Mouse (Mus musculus) left cerebral cortex, adult 9 months (tissue): ENCODE measurements around the gene Olfr1123.

Experiments used
- DNase-seq, 2 experiments: peaks; one replicate each; pipeline ENCODE4 v3.0.0; 2022; ENCODE audit warnings: low spot score in 2 of 2

Gene Olfr1123

GRCm38 (mm10) chr2:87416335-87416734, at the start of gene Olfr1123:
TSS of gene Olfr1123 (plus strand) at chr2:87416635.
- no peak for DNase-seq

- DNase-seq: no peak
Measured at GRCm38 (mm10) chr2:87369595-87369994, 46.8 kb upstream of the Olfr1123 start, which contains the start of gene Olfr1121. TSS of gene Olfr1121 (plus strand) at chr2:87369895.

GRCm38 (mm10) chr2:87371726-87372125, 44.7 kb upstream of the Olfr1123 start:
- no peak for DNase-seq

- DNase-seq: no peak
Measured at GRCm38 (mm10) chr2:87383935-87384334, 32.5 kb upstream of the Olfr1123 start.

GRCm38 (mm10) chr2:87385549-87385948, 30.9 kb upstream of the Olfr1123 start, which contains the start of gene Olfr1122:
TSS of gene Olfr1122 (plus strand) at chr2:87385849.
- DNase-seq: no peak

- DNase-seq: peak in 1 of 2 experiments; percentile 15
Measured at GRCm38 (mm10) chr2:87393605-87394004, 22.8 kb upstream of the Olfr1123 start.

GRCm38 (mm10) chr2:87394686-87395085, 21.7 kb upstream of the Olfr1123 start:
- peak in 1 of 2 experiments; percentile 6 for DNase-seq

- no peak for DNase-seq
Measured at GRCm38 (mm10) chr2:87429975-87430374, 13.5 kb downstream of the Olfr1123 start, which contains the start of gene Olfr1124. TSS of gene Olfr1124 (plus strand) at chr2:87430275.

GRCm38 (mm10) chr2:87437731-87438130, 21.3 kb downstream of the Olfr1123 start:
- DNase-seq: no peak

- DNase-seq: no peak
Measured at GRCm38 (mm10) chr2:87453662-87454061, 37.2 kb downstream of the Olfr1123 start, which contains the start of gene Olfr1126. TSS of gene Olfr1126 (plus strand) at chr2:87453962.

- no peak for DNase-seq
Measured at GRCm38 (mm10) chr2:87461769-87462168, 45.3 kb downstream of the Olfr1123 start.
